Mouse (Mus musculus) embryonic facial prominence, embryonic 15.5 days (tissue): ENCODE data around the gene Tmem132d. TPM values are rescaled to one million over a fixed set of nuclear protein-coding genes. Genes with fewer than 3 reads are reported as not detected.

Experiments
- ATAC-seq: fragments of 200-750 bp; cut with Nextera tagmentation; 2 replicates; pipeline ENCODE4 v1.8.0; 2017; ENCODE audit warnings: low read depth, moderate TSS enrichment; ENCODE audit not compliant: insufficient number of reproducible peaks, low FRiP score, low TSS enrichment
- H3K27ac ChIP-seq: fragments of 300-500 bp; sonication (generic); replicated peaks from 2 replicates; pipeline ENCODE4 v1.5.1; 2015; ENCODE audit warnings: mild to moderate bottlenecking, inconsistent platforms
- H3K27me3 ChIP-seq: fragments of 300-500 bp; sonication (generic); 2 replicates; pipeline ENCODE4 v1.6.1; 2015; ENCODE audit warnings: inconsistent platforms
- H3K36me3 ChIP-seq: fragments of 300-500 bp; sonication (generic); 2 replicates; pipeline ENCODE4 v1.6.1; 2015; ENCODE audit warnings: mild to moderate bottlenecking, inconsistent platforms
- H3K4me1 ChIP-seq: fragments of 300-500 bp; sonication (generic); 2 replicates; pipeline ENCODE4 v1.6.1; 2015; ENCODE audit warnings: inconsistent platforms
- H3K4me2 ChIP-seq: fragments of 300-500 bp; sonication (generic); replicated peaks from 2 replicates; pipeline ENCODE4 v1.6.1; 2015; ENCODE audit warnings: mild to moderate bottlenecking, inconsistent platforms
- H3K4me3 ChIP-seq: fragments of 300-500 bp; sonication (generic); replicated peaks from 2 replicates; pipeline ENCODE4 v1.5.1; 2015; ENCODE audit warnings: mild to moderate bottlenecking, inconsistent platforms
- H3K9ac ChIP-seq: fragments of 300-500 bp; sonication (generic); 2 replicates; pipeline ENCODE4 v1.6.1; 2015; ENCODE audit warnings: inconsistent platforms
- H3K9me3 ChIP-seq: fragments of 300-500 bp; sonication (generic); replicated peaks from 2 replicates; pipeline ENCODE4 v1.6.1; 2016; ENCODE audit warnings: inconsistent platforms
- WGBS: fragments of 180-500 bp; shearing (Covaris S2); methylation state at CpG from one replicate; pipeline ENCODE4 v1.1.7; 2015; 5-methylcytosine and 5-hydroxymethylcytosine counted together
- polyA plus RNA-seq: library from polyadenylated mRNA; unstranded; fragments of >200 nt; fragmentation: Nextera tagmentation; extraction: Ambion mirVana; gene quantifications from 2 replicates; pipeline ENCODE4 v1.2.1, GENCODE M21; 2015

Gene Tmem132d
- polyA plus RNA-seq, 1 experiment from 2014 or later = 1.8 TPM

GRCm38 (mm10) chr5:128146901-128147645, 285.8 kb downstream of the Tmem132d start:
- ATAC-seq = peak; percentile 34; the same call in 1 of the 2 replicates
- no peak overlapping the region for H3K4me3 ChIP-seq
- no peak overlapping the region for H3K27ac ChIP-seq
- WGBS = 85% methylated on average over 15 of the region's 15 CpGs
- no peak overlapping the region for H3K4me2 ChIP-seq
- H3K9ac ChIP-seq = no peak overlapping the region
- no peaks in the 10 kb centered on the region for H3K27me3 ChIP-seq
- H3K4me1 ChIP-seq = no peaks in the 10 kb centered on the region
- no peaks in the 10 kb centered on the region for H3K9me3 ChIP-seq
- no peaks in the 10 kb centered on the region for H3K36me3 ChIP-seq

- no peak overlapping the region for H3K27ac ChIP-seq
- no peak overlapping the region for H3K9ac ChIP-seq
- no peaks in the 10 kb centered on the region for H3K27me3 ChIP-seq
- no peaks in the 10 kb centered on the region for H3K9me3 ChIP-seq
- H3K4me3 ChIP-seq = no peak overlapping the region
- H3K4me1 ChIP-seq = no peaks in the 10 kb centered on the region
- no peaks in the 10 kb centered on the region for H3K36me3 ChIP-seq
- no peak overlapping the region for H3K4me2 ChIP-seq
- no peak for ATAC-seq
- WGBS = 89% methylated on average over 3 of the region's 3 CpGs
Observed at GRCm38 (mm10) chr5:128144799-128145198, 288.1 kb downstream of the Tmem132d start.

- ATAC-seq = no peak
- Histone ChIP-seq H3K36me3 (no peaks in the 10 kb centered on the region), H3K27ac (no peak overlapping the region), H3K4me2 (no peak overlapping the region), H3K4me1 (no peaks in the 10 kb centered on the region), H3K27me3 (no peaks in the 10 kb centered on the region), H3K9me3 (no peaks in the 10 kb centered on the region), H3K4me3 (no peak overlapping the region), H3K9ac (no peak overlapping the region)
- 52% methylated on average over 8 of the region's 8 CpGs for WGBS
Observed at GRCm38 (mm10) chr5:128136818-128137217, 296.1 kb downstream of the Tmem132d start.

- no peak overlapping the region for H3K9ac ChIP-seq
- no peaks in the 10 kb centered on the region for H3K9me3 ChIP-seq
- H3K27ac ChIP-seq = no peak overlapping the region
- H3K27me3 ChIP-seq = no peaks in the 10 kb centered on the region
- ATAC-seq = no peak
- WGBS = 48% methylated on average over 3 of the region's 3 CpGs
- H3K4me3 ChIP-seq = no peak overlapping the region
- no peak overlapping the region for H3K4me2 ChIP-seq
- no peaks in the 10 kb centered on the region for H3K4me1 ChIP-seq
- no peaks in the 10 kb centered on the region for H3K36me3 ChIP-seq
Observed at GRCm38 (mm10) chr5:128122656-128123055, 310.2 kb downstream of the Tmem132d start.

- H3K27me3 ChIP-seq = no peaks in the 10 kb centered on the region
- 44% methylated on average over 3 of the region's 3 CpGs for WGBS
- no peak overlapping the region for H3K27ac ChIP-seq
- H3K4me3 ChIP-seq = no peak overlapping the region
- no peak overlapping the region for H3K9ac ChIP-seq
- H3K4me1 ChIP-seq = no peaks in the 10 kb centered on the region
- H3K4me2 ChIP-seq = no peak overlapping the region
- H3K36me3 ChIP-seq = no peaks in the 10 kb centered on the region
- no peaks in the 10 kb centered on the region for H3K9me3 ChIP-seq
- ATAC-seq = no peak
Observed at GRCm38 (mm10) chr5:128119171-128119570, 313.7 kb downstream of the Tmem132d start.

GRCm38 (mm10) chr5:128113107-128113506, 319.8 kb downstream of the Tmem132d start:
- Histone ChIP-seq H3K36me3 (no peaks in the 10 kb centered on the region), H3K9me3 (0 out of 2 replicates have a peak, but pooled peaks cover 3% of the 10 kb centered on the region), H3K27ac (no peak overlapping the region), H3K9ac (no peak overlapping the region), H3K27me3 (no peaks in the 10 kb centered on the region), H3K4me2 (no peak overlapping the region), H3K4me1 (no peaks in the 10 kb centered on the region), H3K4me3 (no peak overlapping the region)
- no peak for ATAC-seq
- 76% methylated on average over 8 of the region's 8 CpGs for WGBS

- 96% methylated on average over 3 of the region's 3 CpGs for WGBS
- ATAC-seq = no peak
Observed at GRCm38 (mm10) chr5:128112518-128112917, 320.4 kb downstream of the Tmem132d start.

GRCm38 (mm10) chr5:128111664-128112063, 321.2 kb downstream of the Tmem132d start:
- Histone ChIP-seq H3K36me3 (no peaks in the 10 kb centered on the region), H3K4me2 (no peak overlapping the region), H3K4me3 (no peak overlapping the region), H3K9me3 (0 out of 2 replicates have a peak, but pooled peaks cover 3% of the 10 kb centered on the region), H3K27ac (no peak overlapping the region), H3K27me3 (no peaks in the 10 kb centered on the region), H3K9ac (no peak overlapping the region), H3K4me1 (no peaks in the 10 kb centered on the region)
- ATAC-seq = no peak
- WGBS = 83% methylated on average over 5 of the region's 5 CpGs

More at GRCm38 (mm10) chr5:128112518-128112917, 320.4 kb downstream of the Tmem132d start:
- Histone ChIP-seq H3K9me3 (0 out of 2 replicates have a peak, but pooled peaks cover 3% of the 10 kb centered on the region), H3K4me2 (no peak overlapping the region), H3K4me3 (no peak overlapping the region), H3K9ac (no peak overlapping the region), H3K27me3 (no peaks in the 10 kb centered on the region), H3K4me1 (no peaks in the 10 kb centered on the region), H3K27ac (no peak overlapping the region), H3K36me3 (no peaks in the 10 kb centered on the region)

- H3K27ac ChIP-seq = no peak overlapping the region
- H3K9me3 ChIP-seq = no peaks in the 10 kb centered on the region
- H3K27me3 ChIP-seq = no peaks in the 10 kb centered on the region
- H3K4me2 ChIP-seq = no peak overlapping the region
- H3K4me3 ChIP-seq = no peak overlapping the region
- no peaks in the 10 kb centered on the region for H3K36me3 ChIP-seq
- no peak overlapping the region for H3K9ac ChIP-seq
- 82% methylated on average over 8 of the region's 8 CpGs for WGBS
- no peaks in the 10 kb centered on the region for H3K4me1 ChIP-seq
- ATAC-seq = no peak
Observed at GRCm38 (mm10) chr5:128102556-128102955, 330.3 kb downstream of the Tmem132d start.

GRCm38 (mm10) chr5:128100331-128100730, 332.5 kb downstream of the Tmem132d start:
- H3K4me3 ChIP-seq = no peak overlapping the region
- WGBS = 84% methylated on average over 5 of the region's 5 CpGs

GRCm38 (mm10) chr5:128099439-128099838, 333.4 kb downstream of the Tmem132d start:
- 84% methylated on average over 2 of the region's 2 CpGs for WGBS

More at GRCm38 (mm10) chr5:128100331-128100730, 332.5 kb downstream of the Tmem132d start:
- H3K27me3 ChIP-seq = no peaks in the 10 kb centered on the region
- no peak for ATAC-seq
- H3K4me2 ChIP-seq = no peak overlapping the region
- H3K9me3 ChIP-seq = no peaks in the 10 kb centered on the region
- H3K36me3 ChIP-seq = no peaks in the 10 kb centered on the region
- no peaks in the 10 kb centered on the region for H3K4me1 ChIP-seq
- no peak overlapping the region for H3K9ac ChIP-seq
- H3K27ac ChIP-seq = no peak overlapping the region

GRCm38 (mm10) chr5:128090578-128090977, 342.3 kb downstream of the Tmem132d start:
- H3K27ac ChIP-seq = no peak overlapping the region
- H3K27me3 ChIP-seq = no peaks in the 10 kb centered on the region
- H3K9me3 ChIP-seq = no peaks in the 10 kb centered on the region
- H3K4me3 ChIP-seq = no peak overlapping the region
- WGBS = 72% methylated on average over 5 of the region's 5 CpGs
- no peaks in the 10 kb centered on the region for H3K4me1 ChIP-seq
- ATAC-seq = no peak
- H3K9ac ChIP-seq = no peak overlapping the region
- no peak overlapping the region for H3K4me2 ChIP-seq
- H3K36me3 ChIP-seq = no peaks in the 10 kb centered on the region

More at GRCm38 (mm10) chr5:128099439-128099838, 333.4 kb downstream of the Tmem132d start:
- H3K4me2 ChIP-seq = no peak overlapping the region
- H3K27me3 ChIP-seq = no peaks in the 10 kb centered on the region
- H3K4me3 ChIP-seq = no peak overlapping the region
- H3K27ac ChIP-seq = no peak overlapping the region
- H3K9me3 ChIP-seq = no peaks in the 10 kb centered on the region
- no peaks in the 10 kb centered on the region for H3K4me1 ChIP-seq
- H3K36me3 ChIP-seq = no peaks in the 10 kb centered on the region
- no peak overlapping the region for H3K9ac ChIP-seq
- no peak for ATAC-seq
